Mouse (Mus musculus) embryonic facial prominence, embryonic 10.5 days (tissue): ENCODE data around the gene Gli3. TPM values are rescaled to one million over a fixed set of nuclear protein-coding genes. Genes with fewer than 3 reads are reported as not detected.

Experiments
- DNase-seq: peaks from one replicate; pipeline ENCODE4 v3.0.0-alpha.2; 2017; ENCODE audit warnings: low spot score
- H3K27ac ChIP-seq: fragments of 300-500 bp; sonication (generic); replicated peaks from 2 replicates; pipeline ENCODE4 v1.5.1; 2016; ENCODE audit warnings: mild to moderate bottlenecking
- H3K27me3 ChIP-seq: fragments of 300-500 bp; sonication (generic); replicated peaks from 2 replicates; pipeline ENCODE4 v1.6.1; 2016; ENCODE audit warnings: low read depth, mild to moderate bottlenecking; ENCODE audit not compliant: poor library complexity, severe bottlenecking
- H3K36me3 ChIP-seq: fragments of 300-500 bp; sonication (generic); replicated peaks from 2 replicates; pipeline ENCODE4 v1.6.1; 2016; ENCODE audit warnings: mild to moderate bottlenecking, moderate library complexity
- H3K4me1 ChIP-seq: fragments of 300-500 bp; sonication (generic); 2 replicates; pipeline ENCODE4 v1.6.1; 2016
- H3K4me3 ChIP-seq: fragments of 300-500 bp; sonication (generic); 2 replicates; pipeline ENCODE4 v1.5.1; 2016; ENCODE audit warnings: mild to moderate bottlenecking, moderate library complexity
- H3K9me3 ChIP-seq: fragments of 300-500 bp; sonication (generic); 2 replicates; pipeline ENCODE4 v1.6.1; 2016; ENCODE audit warnings: mild to moderate bottlenecking
- WGBS: fragments of 180-500 bp; shearing (Covaris S2); methylation state at CpG from one replicate; pipeline ENCODE4 v1.1.7; 2016; 5-methylcytosine and 5-hydroxymethylcytosine counted together
- polyA plus RNA-seq: library from polyadenylated mRNA; unstranded; fragments of >200 nt; fragmentation: Nextera tagmentation; extraction: Ambion mirVana; gene quantifications from 2 replicates; pipeline ENCODE4 v1.2.1, GENCODE M21; 2016

Gli3 gene
- polyA plus RNA-seq, 1 experiment from 2014 or later: 33.9 TPM

DNA sequence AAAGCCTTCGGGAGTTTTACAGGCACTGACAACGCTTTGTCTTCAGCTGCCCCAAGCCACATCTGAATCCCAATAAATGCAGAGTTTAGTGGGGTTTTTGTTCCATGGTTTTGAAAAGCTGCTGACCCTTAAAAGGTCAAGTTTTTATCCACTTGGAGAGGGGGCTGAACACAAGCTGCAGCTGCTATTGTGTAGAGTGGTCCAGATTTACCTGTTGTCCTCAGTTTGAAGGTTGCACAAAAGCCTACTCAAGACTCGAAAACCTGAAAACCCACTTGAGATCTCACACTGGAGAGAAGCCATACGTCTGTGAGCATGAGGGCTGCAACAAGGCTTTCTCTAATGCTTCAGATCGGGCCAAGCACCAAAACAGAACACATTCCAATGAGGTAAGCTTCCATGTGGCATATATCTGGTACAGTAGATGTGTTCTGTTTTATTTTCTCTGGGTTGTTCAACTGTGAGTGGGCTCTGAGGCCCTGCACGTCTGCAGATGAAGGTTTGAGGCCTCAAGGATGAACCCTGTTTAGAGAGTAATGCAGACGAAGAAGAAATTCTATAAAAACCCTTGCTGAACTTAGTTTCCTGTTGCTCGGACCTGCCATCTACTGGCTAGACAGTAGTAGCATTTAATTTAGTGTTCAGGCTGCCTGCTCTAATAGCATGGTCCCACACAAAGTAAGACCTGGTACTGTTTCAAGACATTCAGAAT, 251.8 kb downstream of the Gli3 start:
- Histone ChIP-seq H3K36me3 (peaks cover 52% of the 10 kb centered on the region), H3K27ac (no peak overlapping the region), H3K4me3 (no peak overlapping the region), H3K9me3 (no peaks in the 10 kb centered on the region), H3K27me3 (peaks cover 6% of the 10 kb centered on the region), H3K4me1 (peaks cover 19% of the 10 kb centered on the region)
- WGBS: 48% methylated on average over 8 of the region's 8 CpGs
- peak; percentile 44 for DNase-seq

GRCm38 (mm10) chr13:15721446-15721845, 258.4 kb downstream of the Gli3 start:
- Histone ChIP-seq H3K27ac (no peak overlapping the region), H3K4me1 (no peaks in the 10 kb centered on the region), H3K4me3 (no peak overlapping the region), H3K27me3 (peaks cover 6% of the 10 kb centered on the region), H3K9me3 (no peaks in the 10 kb centered on the region), H3K36me3 (peaks cover 92% of the 10 kb centered on the region)
- 91% methylated on average over 1 of the region's 1 CpGs for WGBS
- DNase-seq: no peak

DNA sequence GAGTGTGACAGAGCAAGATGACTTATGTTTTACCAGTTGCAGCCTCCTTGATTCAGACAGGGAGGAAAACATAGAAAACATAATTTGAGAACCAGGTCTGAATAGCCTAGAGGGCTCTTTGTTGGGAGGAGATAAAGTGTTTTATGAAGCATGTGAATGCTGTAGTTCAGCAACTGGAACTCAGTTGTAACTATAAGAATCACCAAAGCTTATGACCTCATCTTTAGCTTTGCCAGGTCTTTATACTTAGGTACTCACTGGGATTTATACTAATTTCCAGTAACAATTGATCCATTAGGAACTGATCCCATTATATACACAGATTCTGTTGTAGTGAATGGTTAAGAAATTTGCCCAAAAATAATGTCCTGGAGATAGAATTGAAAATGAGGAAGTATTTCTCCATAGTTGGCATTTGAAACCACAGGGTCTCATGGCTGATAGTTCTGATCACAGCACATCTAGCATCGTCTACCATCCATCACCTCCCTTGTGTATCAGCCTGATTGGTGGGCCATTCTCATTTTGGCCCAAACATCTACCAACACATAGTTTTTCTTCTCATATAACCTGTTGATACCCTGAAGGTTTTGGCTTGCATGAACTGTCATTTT, 259.8 kb downstream of the Gli3 start:
- 90% methylated on average over 1 of the region's 1 CpGs for WGBS
- DNase-seq: no peak
- H3K4me1 ChIP-seq: no peaks in the 10 kb centered on the region

DNA sequence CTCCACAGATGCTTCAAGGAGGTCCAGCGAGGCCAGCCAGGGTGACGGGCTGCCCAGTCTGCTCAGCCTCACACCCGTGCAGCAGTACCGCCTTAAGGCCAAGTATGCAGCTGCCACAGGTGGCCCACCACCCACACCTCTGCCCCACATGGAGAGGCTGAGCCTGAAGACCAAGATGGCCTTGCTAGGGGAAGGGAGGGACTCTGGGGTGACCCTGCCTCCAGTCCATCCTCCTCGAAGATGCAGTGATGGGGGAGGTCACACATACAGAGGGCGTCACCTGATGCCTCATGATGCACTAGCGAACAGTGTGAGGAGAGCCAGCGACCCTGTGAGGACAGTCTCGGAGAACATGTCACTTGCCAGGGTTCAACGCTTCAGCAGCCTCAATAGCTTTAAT, 261.7 kb downstream of the Gli3 start:
- Histone ChIP-seq H3K27ac (no peak overlapping the region), H3K36me3 (peaks cover 100% of the 10 kb centered on the region), H3K4me1 (no peaks in the 10 kb centered on the region), H3K27me3 (no peaks in the 10 kb centered on the region), H3K4me3 (no peak overlapping the region), H3K9me3 (no peaks in the 10 kb centered on the region)
- DNase-seq: no peak
- WGBS: 94% methylated on average over 10 of the region's 10 CpGs

More for the DNA sequence above, 259.8 kb downstream of the Gli3 start:
- Histone ChIP-seq H3K4me3 (no peak overlapping the region), H3K27ac (no peak overlapping the region), H3K36me3 (peaks cover 96% of the 10 kb centered on the region), H3K9me3 (no peaks in the 10 kb centered on the region), H3K27me3 (no peaks in the 10 kb centered on the region; the same call in 1 of the 2 replicates)

GRCm38 (mm10) chr13:15741771-15742170, 278.7 kb downstream of the Gli3 start:
- Histone ChIP-seq H3K36me3 (no peaks in the 10 kb centered on the region), H3K9me3 (0 out of 2 replicates have a peak, but pooled peaks cover 9% of the 10 kb centered on the region), H3K4me1 (0 out of 2 replicates have a peak, but pooled peaks cover 4% of the 10 kb centered on the region), H3K4me3 (no peak overlapping the region), H3K27me3 (no peaks in the 10 kb centered on the region), H3K27ac (no peak overlapping the region)
- WGBS: 69% methylated on average over 1 of the region's 1 CpGs
- no peak for DNase-seq

DNA sequence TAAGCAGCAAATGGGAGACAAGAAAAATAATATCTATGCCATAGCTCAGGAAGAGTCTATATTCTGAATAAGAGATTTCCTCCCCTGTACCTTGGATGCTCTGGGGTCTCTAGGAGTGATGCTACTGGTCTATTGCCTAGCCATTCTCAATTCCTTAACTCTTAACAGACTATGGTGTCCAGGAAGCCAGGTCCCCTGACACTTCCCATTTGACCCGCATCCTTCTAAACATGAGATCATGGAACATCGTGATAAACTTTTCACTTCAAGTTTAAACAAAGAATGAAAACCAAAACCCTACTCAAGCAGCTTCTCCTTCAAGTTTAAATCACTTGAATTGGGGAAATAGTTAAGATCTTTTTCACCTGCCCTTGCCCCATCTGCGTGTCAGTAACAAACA, 279.3 kb downstream of the Gli3 start:
- DNase-seq: no peak
- 0 out of 2 replicates have a peak, but pooled peaks cover 9% of the 10 kb centered on the region for H3K9me3 ChIP-seq
- no peaks in the 10 kb centered on the region for H3K27me3 ChIP-seq
- H3K36me3 ChIP-seq: no peaks in the 10 kb centered on the region
- H3K27ac ChIP-seq: no peak overlapping the region
- no peak overlapping the region for H3K4me3 ChIP-seq
- WGBS: 86% methylated on average over 3 of the region's 3 CpGs
- 0 out of 2 replicates have a peak, but pooled peaks cover 4% of the 10 kb centered on the region for H3K4me1 ChIP-seq

DNA sequence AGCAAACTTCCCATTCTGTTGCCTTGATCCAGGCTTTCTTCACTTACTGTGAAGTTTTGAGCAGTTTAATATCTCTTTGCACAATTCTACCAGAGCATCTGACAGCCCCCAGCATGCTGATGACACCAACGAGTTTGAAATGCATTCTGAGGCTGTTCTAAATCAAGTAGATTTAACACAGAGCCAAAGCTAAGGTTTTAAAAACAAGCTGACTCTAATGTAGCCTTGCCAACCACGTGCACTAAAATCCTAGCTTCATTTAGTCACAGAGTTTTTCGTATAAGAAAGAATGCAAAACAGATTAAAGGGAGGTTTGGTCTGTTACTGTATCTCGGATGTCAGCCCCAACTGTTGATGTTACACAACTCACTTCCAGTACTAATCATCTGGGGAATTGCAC, 279.7 kb downstream of the Gli3 start:
- no peak for DNase-seq
- Histone ChIP-seq H3K4me3 (no peak overlapping the region), H3K27ac (no peak overlapping the region), H3K9me3 (0 out of 2 replicates have a peak, but pooled peaks cover 9% of the 10 kb centered on the region), H3K4me1 (0 out of 2 replicates have a peak, but pooled peaks cover 4% of the 10 kb centered on the region), H3K36me3 (no peaks in the 10 kb centered on the region), H3K27me3 (no peaks in the 10 kb centered on the region)
- WGBS: 74% methylated on average over 4 of the region's 4 CpGs

- WGBS: 4% methylated on average over 38 of the region's 38 CpGs
- peaks cover 15% of the 10 kb centered on the region; the same call in 1 of the 2 replicates for H3K27me3 ChIP-seq
- H3K4me1 ChIP-seq: peaks cover 16% of the 10 kb centered on the region
- peak overlapping the region; percentile 73 for H3K27ac ChIP-seq
- no peaks in the 10 kb centered on the region for H3K36me3 ChIP-seq
- peak overlapping the region; percentile 57 for H3K4me3 ChIP-seq
- peak; percentile 89 for DNase-seq
- H3K9me3 ChIP-seq: no peaks in the 10 kb centered on the region
Measured at GRCm38 (mm10) chr13:15758835-15759632, 296.0 kb downstream of the Gli3 start.

- WGBS: 15% methylated on average over 10 of the region's 10 CpGs
- Histone ChIP-seq H3K27ac (peak overlapping the region; percentile 73), H3K4me1 (peaks cover 16% of the 10 kb centered on the region), H3K36me3 (no peaks in the 10 kb centered on the region), H3K4me3 (peak overlapping the region; percentile 57), H3K9me3 (no peaks in the 10 kb centered on the region), H3K27me3 (peaks cover 15% of the 10 kb centered on the region; the same call in 1 of the 2 replicates)
- no peak for DNase-seq
Measured at GRCm38 (mm10) chr13:15759633-15760441, 296.8 kb downstream of the Gli3 start.

DNA sequence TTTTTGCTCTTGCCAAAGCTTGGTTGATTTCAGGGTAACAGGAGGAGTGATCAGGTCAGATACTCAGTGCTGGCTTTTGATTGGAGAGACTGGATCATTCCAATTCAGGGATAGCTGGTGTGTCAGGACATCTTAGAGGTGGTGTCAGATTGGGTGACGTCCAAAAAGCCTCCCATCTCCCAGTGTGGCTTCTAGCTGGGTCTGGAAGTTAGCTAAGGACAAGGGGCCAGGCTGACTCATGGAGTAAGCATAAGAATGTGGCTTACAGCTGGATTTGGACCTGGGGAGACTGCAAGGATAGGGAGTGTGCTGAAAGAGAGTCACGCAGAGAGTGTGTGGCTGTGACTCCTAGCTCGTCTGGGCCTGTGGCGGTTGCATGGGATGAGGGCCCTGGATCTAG, 299.3 kb downstream of the Gli3 start:
- no peak overlapping the region for H3K27ac ChIP-seq
- no peaks in the 10 kb centered on the region for H3K9me3 ChIP-seq
- no peak for DNase-seq
- H3K4me1 ChIP-seq: peaks cover 16% of the 10 kb centered on the region
- H3K4me3 ChIP-seq: no peak overlapping the region
- WGBS: 85% methylated on average over 4 of the region's 4 CpGs
- peaks cover 15% of the 10 kb centered on the region; the same call in 1 of the 2 replicates for H3K27me3 ChIP-seq
- no peaks in the 10 kb centered on the region for H3K36me3 ChIP-seq

DNA sequence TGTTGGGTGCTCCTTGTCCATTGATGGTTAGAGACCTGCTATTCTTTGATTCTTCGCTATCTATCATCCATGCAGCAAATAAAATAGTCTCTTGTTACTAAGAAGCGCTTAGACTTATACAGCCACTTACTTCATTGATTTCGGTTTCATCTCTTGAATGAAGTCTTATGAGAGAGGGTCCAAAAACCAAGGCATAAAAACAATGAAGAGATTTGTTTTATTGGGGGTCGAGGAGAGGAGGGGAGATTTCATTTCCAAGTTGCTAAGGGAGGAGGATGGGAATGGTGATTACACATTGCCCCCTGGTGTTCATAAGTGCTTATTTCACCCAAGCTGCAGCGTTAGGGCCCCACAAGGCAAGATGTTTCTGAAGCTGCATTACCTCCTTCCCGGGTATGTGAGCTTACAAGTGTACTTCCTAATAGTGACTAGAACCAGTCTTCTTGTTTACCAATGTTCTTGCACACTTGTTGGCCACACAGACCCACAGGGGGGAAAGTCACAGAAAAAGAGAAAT, 299.9 kb downstream of the Gli3 start:
- H3K9me3 ChIP-seq: no peaks in the 10 kb centered on the region
- H3K27ac ChIP-seq: no peak overlapping the region
- 49% methylated on average over 6 of the region's 6 CpGs for WGBS
- H3K4me3 ChIP-seq: no peak overlapping the region
- H3K4me1 ChIP-seq: peaks cover 16% of the 10 kb centered on the region
- peaks cover 10% of the 10 kb centered on the region; the same call in 1 of the 2 replicates for H3K27me3 ChIP-seq
- peak; percentile 50 for DNase-seq
- no peaks in the 10 kb centered on the region for H3K36me3 ChIP-seq
